Mouse (Mus musculus) kidney, postnatal 0 days (tissue): Measurements from ENCODE around the gene Fxyd4. TPM values are rescaled to one million over a fixed set of nuclear protein-coding genes. Genes with fewer than 3 reads are reported as not detected.
A peak's percentile ranks its signal among the peaks of the same experiment; 100 is the strongest.

ENCODE experiments used
- ATAC-seq: fragments of 200-750 bp; cut with Nextera tagmentation; replicated peaks from 2 replicates; pipeline ENCODE4 v1.8.0; 2017; ENCODE audit warnings: low read depth, moderate number of reproducible peaks, moderate TSS enrichment, moderate library complexity; ENCODE audit not compliant: low FRiP score
- DNase-seq: peaks from one replicate; pipeline ENCODE4 v3.0.0-alpha.2; 2016; ENCODE audit warnings: low spot score
- H3K27ac ChIP-seq: fragments of 300-500 bp; sonication (generic); 2 replicates; pipeline ENCODE4 v1.5.1; 2014; ENCODE audit warnings: mild to moderate bottlenecking
- H3K27me3 ChIP-seq: fragments of 300-500 bp; sonication (generic); 2 replicates; pipeline ENCODE4 v1.6.1; 2014; ENCODE audit warnings: low read length, mixed read lengths; ENCODE audit not compliant: insufficient read depth
- H3K36me3 ChIP-seq: fragments of 300-500 bp; sonication (generic); 2 replicates; pipeline ENCODE4 v1.6.1; 2014; ENCODE audit warnings: low read length, mixed read lengths; ENCODE audit not compliant: insufficient read depth
- H3K4me1 ChIP-seq: fragments of 300-500 bp; sonication (generic); replicated peaks from 2 replicates; pipeline ENCODE4 v1.6.1; 2014; ENCODE audit warnings: antibody characterized with exemption, low read length, mixed read lengths; ENCODE audit not compliant: insufficient read depth
- H3K4me2 ChIP-seq: fragments of 300-500 bp; sonication (generic); 2 replicates; pipeline ENCODE4 v1.6.1; 2014; ENCODE audit warnings: mild to moderate bottlenecking, low read length, moderate library complexity, mixed read lengths
- H3K4me3 ChIP-seq: fragments of 300-500 bp; sonication (generic); replicated peaks from 2 replicates; pipeline ENCODE4 v1.5.1; 2014; ENCODE audit warnings: low read depth, low read length
- H3K9ac ChIP-seq: fragments of 300-500 bp; sonication (generic); 2 replicates; pipeline ENCODE4 v1.6.1; 2014; ENCODE audit warnings: low read depth, low read length
- H3K9me3 ChIP-seq: fragments of 300-500 bp; sonication (generic); replicated peaks from 2 replicates; pipeline ENCODE4 v1.6.1; 2016; ENCODE audit warnings: low read length, inconsistent platforms, mixed read lengths
- CTCF ChIP-seq: IDR thresholded peaks from 2 replicates; pipeline ENCODE4 v1.5.1; 2016; ENCODE audit warnings: antibody characterized with exemption, low read depth, mild to moderate bottlenecking, moderate library complexity
- WGBS: fragments of 180-500 bp; shearing (Covaris S2); extraction: QIAGEN DNeasy Blood & Tissue Kit; methylation state at CpG from one replicate; pipeline ENCODE4 v1.1.7; 2014; 5-methylcytosine and 5-hydroxymethylcytosine counted together
- polyA plus RNA-seq: library from polyadenylated mRNA; unstranded; fragments of >200 nt; fragmentation: Nextera tagmentation; extraction: Ambion mirVana; gene quantifications from 2 replicates; pipeline ENCODE4 v1.2.1, GENCODE M21; 2015

Gene Fxyd4
- polyA plus RNA-seq, 1 experiment from 2014 or later = 222 TPM

GRCm38 (mm10) chr6:117952330-117952729, 14.8 kb upstream of the Fxyd4 start:
- no peak for DNase-seq
- no peaks in the 10 kb centered on the region for H3K9me3 ChIP-seq
- H3K36me3 ChIP-seq = no peaks in the 10 kb centered on the region
- H3K4me2 ChIP-seq = no peak overlapping the region
- ATAC-seq = no peak
- H3K9ac ChIP-seq = no peak overlapping the region
- H3K4me1 ChIP-seq = 0 out of 2 replicates have a peak, but pooled peaks cover 3% of the 10 kb centered on the region
- peak; percentile 29; the same call in 1 of the 2 replicates for TF ChIP-seq CTCF
- no peak overlapping the region for H3K4me3 ChIP-seq
- WGBS = 91% methylated on average over 4 of the region's 4 CpGs
- H3K27me3 ChIP-seq = no peaks in the 10 kb centered on the region
- H3K27ac ChIP-seq = no peak overlapping the region

- no peak for DNase-seq
- ATAC-seq = no peak
Observed at GRCm38 (mm10) chr6:117943899-117944298, 6.4 kb upstream of the Fxyd4 start.

GRCm38 (mm10) chr6:117942769-117943168, 5.3 kb upstream of the Fxyd4 start:
- Histone ChIP-seq H3K4me2 (no peak overlapping the region), H3K4me3 (no peak overlapping the region), H3K27me3 (no peaks in the 10 kb centered on the region), H3K36me3 (no peaks in the 10 kb centered on the region), H3K9ac (no peak overlapping the region), H3K27ac (no peak overlapping the region), H3K4me1 (no peaks in the 10 kb centered on the region), H3K9me3 (no peaks in the 10 kb centered on the region)
- ATAC-seq (no peak), DNase-seq (no peak)
- TF ChIP-seq CTCF = no peak
- WGBS = 75% methylated on average over 10 of the region's 10 CpGs

More at GRCm38 (mm10) chr6:117943899-117944298, 6.4 kb upstream of the Fxyd4 start:
- H3K9ac ChIP-seq = no peak overlapping the region
- H3K4me3 ChIP-seq = no peak overlapping the region
- H3K27ac ChIP-seq = no peak overlapping the region
- no peaks in the 10 kb centered on the region for H3K4me1 ChIP-seq
- no peak for TF ChIP-seq CTCF
- H3K9me3 ChIP-seq = no peaks in the 10 kb centered on the region
- no peak overlapping the region for H3K4me2 ChIP-seq
- 81% methylated on average over 2 of the region's 2 CpGs for WGBS
- H3K36me3 ChIP-seq = no peaks in the 10 kb centered on the region
- H3K27me3 ChIP-seq = no peaks in the 10 kb centered on the region

- Histone ChIP-seq H3K9me3 (no peaks in the 10 kb centered on the region), H3K27ac (no peak overlapping the region), H3K4me2 (no peak overlapping the region), H3K36me3 (no peaks in the 10 kb centered on the region), H3K27me3 (no peaks in the 10 kb centered on the region), H3K4me3 (no peak overlapping the region), H3K4me1 (no peaks in the 10 kb centered on the region), H3K9ac (no peak overlapping the region)
- TF ChIP-seq CTCF = no peak
- DNase-seq (no peak), ATAC-seq (no peak)
- 88% methylated on average over 10 of the region's 10 CpGs for WGBS
Observed at GRCm38 (mm10) chr6:117938951-117939350, 1.5 kb upstream of the Fxyd4 start.

DNA sequence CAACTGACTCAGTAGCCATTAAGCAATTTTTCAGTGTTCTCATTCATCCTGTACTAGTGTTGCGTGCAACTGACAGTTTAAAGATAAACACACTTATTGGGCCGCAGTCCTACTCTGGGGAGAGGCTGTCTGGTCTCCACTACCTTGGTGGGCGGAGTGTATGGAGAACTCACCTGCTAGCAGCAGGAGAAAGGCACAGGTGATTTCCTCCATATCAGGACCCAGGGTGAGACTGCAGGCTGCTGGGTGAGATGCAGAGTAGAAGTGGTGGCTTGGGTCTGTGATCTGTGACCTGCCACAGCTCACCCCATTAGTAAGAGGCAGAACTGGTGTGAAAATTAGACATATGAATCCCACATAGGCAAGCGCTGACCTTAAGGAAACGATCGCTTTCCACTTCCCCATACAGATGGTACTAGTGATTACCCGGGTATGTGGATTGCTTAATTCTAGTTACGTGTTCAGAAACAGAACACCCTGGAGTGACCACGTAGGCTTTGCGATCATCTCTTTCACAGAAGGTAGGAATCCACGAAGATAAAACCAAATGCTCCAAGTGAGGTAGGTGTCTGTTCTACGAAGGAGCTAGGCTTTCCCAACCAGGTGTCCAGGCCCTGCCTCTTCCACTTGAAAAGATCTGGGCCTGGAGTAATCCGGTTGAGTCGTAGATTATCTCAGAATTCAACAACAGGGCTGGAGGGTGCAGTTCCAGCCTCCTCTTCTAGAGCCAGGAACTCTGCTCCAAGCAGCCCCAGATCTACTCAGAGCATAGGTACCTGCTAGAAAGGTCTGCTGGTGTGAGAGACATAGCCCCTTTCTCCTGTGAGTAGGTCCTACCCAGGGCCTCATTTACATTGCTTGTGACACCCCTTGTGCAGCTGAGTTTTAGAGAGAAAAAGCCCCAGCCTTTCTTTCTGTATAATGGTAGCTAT, 1.5 kb downstream of the Fxyd4 start:
- H3K4me1 ChIP-seq = no peaks in the 10 kb centered on the region; the same call in 1 of the 2 replicates
- no peaks in the 10 kb centered on the region for H3K27me3 ChIP-seq
- ATAC-seq = no peak
- 0 out of 2 replicates have a peak overlapping the region, but pooled peaks have one; percentile 4 for H3K4me3 ChIP-seq
- no peak for DNase-seq
- TF ChIP-seq CTCF = no peak
- no peak overlapping the region for H3K9ac ChIP-seq
- H3K9me3 ChIP-seq = no peaks in the 10 kb centered on the region
- no peaks in the 10 kb centered on the region for H3K36me3 ChIP-seq
- 86% methylated on average over 14 of the region's 14 CpGs for WGBS
- no peak overlapping the region for H3K4me2 ChIP-seq
- H3K27ac ChIP-seq = 0 out of 2 replicates have a peak overlapping the region, but pooled peaks have one; percentile 25

DNA sequence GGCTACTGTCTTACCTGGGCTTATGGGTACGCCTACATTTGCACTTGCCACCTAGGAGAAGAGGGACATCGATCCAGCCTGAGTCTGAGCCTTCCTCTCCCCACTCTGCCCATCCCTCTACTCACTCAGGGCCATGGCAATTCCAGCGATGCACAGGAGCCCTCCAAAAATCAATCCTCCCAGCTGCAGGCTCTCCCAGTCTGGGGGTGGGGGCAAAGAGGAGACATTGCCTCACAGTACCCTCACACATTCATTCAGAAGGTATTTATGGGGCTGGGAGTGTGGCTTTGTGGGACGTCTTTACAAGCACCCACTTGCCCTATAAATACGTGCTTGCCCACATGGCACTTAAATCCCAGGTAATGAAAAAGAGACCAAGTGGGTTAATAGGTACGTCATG, 3.2 kb downstream of the Fxyd4 start:
- no peak for ATAC-seq
- Histone ChIP-seq H3K36me3 (0 out of 2 replicates have a peak, but pooled peaks cover 5% of the 10 kb centered on the region), H3K27ac (no peak overlapping the region), H3K27me3 (no peaks in the 10 kb centered on the region), H3K4me2 (no peak overlapping the region), H3K9ac (no peak overlapping the region), H3K4me3 (no peak overlapping the region), H3K9me3 (no peaks in the 10 kb centered on the region), H3K4me1 (no peaks in the 10 kb centered on the region; the same call in 1 of the 2 replicates)
- 84% methylated on average over 6 of the region's 6 CpGs for WGBS
- DNase-seq = no peak
- TF ChIP-seq CTCF = no peak
